Mouse (Mus musculus) T-cell, adult 2 months (primary cell): ENCODE measurements around the gene Ccdc34.

Source experiments
- DNase-seq: peaks from one replicate; pipeline ENCODE4 v3.0.0; 2022; ENCODE audit warnings: low spot score

Gene Ccdc34

DNA sequence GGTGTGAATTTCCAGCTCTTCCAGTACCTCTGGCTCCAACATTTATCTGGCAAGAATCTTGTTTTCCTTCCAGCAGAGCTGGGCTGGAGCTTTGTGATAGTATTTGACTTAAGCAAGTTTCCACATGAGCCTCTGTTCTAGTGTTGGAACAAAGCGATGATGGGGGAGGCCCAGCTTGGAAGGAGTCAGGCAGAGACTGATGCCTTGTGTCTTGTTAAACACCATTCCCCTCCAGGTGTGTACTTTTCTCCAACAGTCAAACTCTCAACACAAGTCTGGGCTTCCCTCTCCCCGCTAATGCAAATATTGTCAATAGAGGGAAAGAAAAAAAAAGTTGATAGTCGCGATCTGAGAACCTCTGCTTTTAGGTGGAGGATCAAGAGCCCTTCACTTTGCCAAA lies 196.7 kb downstream of the Ccdc34 start:
- no peak for DNase-seq

DNA sequence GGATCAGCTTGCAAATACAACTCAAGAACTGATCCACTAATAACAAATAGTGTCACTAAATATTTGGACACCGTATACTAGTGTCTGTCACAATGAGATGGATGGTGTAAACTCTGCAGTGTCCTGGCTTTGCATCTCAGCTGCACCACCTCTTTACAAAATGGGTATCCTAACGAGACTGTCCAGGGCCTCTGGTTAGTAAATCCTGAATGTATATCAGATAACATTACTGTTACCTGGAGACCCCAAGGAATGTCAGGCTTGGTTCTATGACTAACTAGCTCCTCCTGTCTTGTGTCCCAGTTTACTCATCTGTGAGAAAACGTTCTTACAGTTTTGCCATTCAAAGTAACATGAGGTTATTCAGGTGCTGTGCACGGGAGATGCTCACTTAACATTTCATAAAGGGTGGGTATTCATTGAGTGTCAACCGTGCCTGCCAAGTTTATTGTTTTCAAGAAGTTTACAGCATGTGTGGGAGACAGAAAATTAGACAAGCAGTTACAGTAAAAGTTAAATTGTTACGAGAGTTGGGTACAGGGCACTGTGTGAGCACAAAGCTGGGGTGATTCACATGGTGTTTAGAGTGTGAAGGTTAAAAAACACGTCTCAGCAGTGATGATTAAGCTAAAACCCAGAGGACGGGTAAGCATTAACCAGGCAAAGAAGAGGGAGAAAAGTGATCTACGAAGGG lies 197.5 kb downstream of the Ccdc34 start:
- no peak for DNase-seq

- no peak for DNase-seq
These were observed 198.1 kb downstream of the Ccdc34 start for GRCm38 (mm10) chr2:110215685-110216058.

DNA sequence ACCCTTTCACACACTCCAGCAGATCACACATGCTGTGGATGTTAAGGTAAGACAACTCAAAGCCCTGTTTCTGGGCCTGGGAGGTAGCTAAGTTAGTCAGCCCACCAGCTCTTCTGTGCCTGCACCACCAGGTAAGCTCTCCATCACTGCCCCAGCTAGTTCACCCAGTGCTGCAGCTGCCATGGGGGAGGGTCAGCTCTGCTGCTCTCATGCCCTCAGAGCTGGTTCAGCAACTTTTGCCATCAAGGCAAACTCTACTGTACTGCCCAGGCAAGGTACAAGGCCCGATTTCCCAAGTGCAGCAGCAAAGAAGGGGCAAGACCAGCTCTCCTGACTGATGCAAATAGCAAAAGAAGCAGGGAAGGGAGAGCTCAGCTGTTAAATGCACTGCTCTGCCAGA lies 202.9 kb downstream of the Ccdc34 start:
- no peak for DNase-seq

GRCm38 (mm10) chr2:110222793-110223192 lies 205.2 kb downstream of the Ccdc34 start:
- DNase-seq, result no peak
